Mouse (Mus musculus): ENCODE data around the gene Zbtb46. TPM values are rescaled to one million over a fixed set of nuclear protein-coding genes. Genes with fewer than 3 reads are reported as not detected.

The Zbtb46 gene
- 3.4 and 3.7 TPM in 2 replicates for polyA plus RNA-seq (2021; fragmentation: Nextera tagmentation)
- long read RNA-seq, experiment 1, full-length matches to known transcripts = 33 of 38 reads
- long read RNA-seq, experiment 1, partial matches to known transcripts = 0 of 38 reads
- long read RNA-seq, experiment 1, other reads (novel, unspliced or antisense) = 5 of 38 reads
- long read RNA-seq, experiment 2, full-length matches to known transcripts = 3 of 3 reads
- long read RNA-seq, experiment 2, partial matches to known transcripts = 0 of 3 reads
- long read RNA-seq, experiment 2, other reads (novel, unspliced or antisense) = 0 of 3 reads

GRCm38 (mm10) chr2:181459153-181459672 is at the start of gene Zbtb46:
TSS of gene Zbtb46 (minus strand) at chr2:181459426.

DNA sequence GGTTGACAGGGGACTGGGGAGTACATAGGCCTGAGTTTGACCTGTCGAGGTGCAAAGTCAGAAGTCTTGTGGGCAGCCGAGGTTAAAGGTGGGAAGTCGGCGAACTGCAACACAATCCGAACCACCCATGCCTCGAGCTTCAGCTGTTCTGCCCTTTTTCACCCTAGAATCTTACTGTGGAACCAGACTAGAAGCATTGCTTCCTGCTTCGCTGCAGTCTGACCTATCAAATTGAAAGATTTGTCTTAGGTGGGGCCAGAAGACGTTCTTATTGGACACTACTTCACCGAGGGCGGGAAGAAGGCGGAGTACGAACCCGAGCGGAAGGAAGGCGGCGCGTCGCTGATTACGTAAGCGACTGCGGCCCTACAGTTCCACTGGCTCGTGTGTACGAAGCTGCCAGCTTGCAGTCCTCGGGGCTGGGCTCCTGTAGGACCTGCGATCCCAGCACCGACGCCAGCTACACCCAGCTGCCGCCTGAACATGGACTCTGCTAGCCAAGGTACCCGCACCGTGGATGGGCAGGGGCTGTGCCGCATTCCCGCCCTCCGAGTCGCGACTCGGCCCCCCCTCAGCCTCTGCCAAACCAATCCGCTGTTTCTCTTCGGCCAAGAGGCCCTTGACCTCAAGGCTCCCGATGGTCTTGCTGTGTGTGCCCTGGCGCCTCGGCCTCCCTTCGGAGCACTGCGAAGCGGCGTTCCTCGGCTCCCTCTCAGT is 37.8 kb upstream of the Zbtb46 start, which contains the start of gene Tpd52l2:
Gene Tpd52l2 (plus strand): TSS at position 312 of the 717 bp plus-strand sequence.

GRCm38 (mm10) chr2:181493156-181493927 is 34.1 kb upstream of the Zbtb46 start, which contains the start of gene Abhd16b:
TSS of gene Abhd16b (plus strand) at chr2:181493206.

DNA sequence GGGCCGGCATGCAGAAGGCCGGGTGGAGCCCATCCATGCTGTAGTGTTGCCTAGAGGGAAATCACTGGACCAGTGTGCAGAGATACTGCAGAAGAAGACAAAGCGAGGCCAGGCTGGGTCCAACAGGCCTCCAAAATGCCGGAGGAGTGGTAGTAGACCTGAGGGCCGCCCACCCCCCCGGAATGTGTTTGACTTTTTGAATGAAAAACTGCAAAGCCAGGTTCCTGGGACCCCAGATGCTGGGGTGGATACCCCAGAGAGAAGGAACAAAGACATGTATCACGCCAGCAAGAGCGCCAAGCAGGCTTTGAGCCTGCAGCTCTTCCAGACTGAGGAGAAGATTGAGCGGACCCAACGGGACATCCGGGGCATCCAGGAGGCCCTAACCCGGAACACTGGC is 79.4 kb downstream of the Zbtb46 start, which contains the start of gene Lime1:
Gene Lime1 (plus strand): TSS at position 301 of the 400 bp plus-strand sequence.

DNA sequence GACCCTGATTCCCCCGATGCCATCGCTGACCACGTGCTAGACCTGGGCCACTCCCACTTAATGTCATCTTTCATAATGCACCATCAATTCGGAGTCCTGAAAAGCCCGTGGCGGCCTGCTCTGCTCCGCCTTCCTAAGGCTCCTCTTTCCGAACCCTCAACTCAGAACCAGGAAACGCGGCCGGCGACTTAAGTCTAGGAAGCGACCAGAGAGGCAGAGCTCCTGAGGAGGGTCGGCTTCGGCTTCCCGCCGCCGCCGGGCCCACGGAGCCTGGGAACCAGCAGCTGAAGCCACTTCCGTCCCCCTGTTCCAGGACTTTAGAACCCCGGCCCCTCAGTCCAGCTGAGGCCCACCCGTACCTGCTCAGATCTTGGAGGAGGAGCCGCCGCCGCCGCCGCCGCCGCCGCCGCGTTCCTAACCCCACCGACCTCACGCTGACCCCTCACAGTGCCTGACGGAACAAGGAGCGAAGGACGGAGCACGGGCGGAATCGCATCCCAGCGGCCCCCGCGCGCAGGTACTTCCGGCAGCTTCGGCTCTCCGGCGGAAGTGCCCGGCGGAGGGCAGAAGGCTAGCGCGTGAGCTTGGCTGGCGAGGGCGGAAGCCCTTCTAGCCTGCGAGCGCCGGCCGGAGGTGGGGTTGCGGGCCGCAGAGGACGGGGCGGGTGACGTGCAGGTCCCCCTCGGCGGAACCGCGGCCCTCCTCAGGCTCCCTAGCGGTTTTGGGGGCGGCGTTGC is 94.2 kb downstream of the Zbtb46 start, which contains the start of the genes Zgpat and Arfrp1:
Gene Zgpat (plus strand): TSS at position 69 of the 737 bp plus-strand sequence.
Gene Arfrp1 (minus strand): TSS at position 545 of the 737 bp plus-strand sequence.

Other genes starting within 250 kb of the Zbtb46 start
- 0.08 and 0.12 TPM in 2 replicates for gene Srms, start 246.2 kb downstream of the Zbtb46 start, polyA plus RNA-seq (2021; fragmentation: Nextera tagmentation)
- gene Fndc11, start 239.4 kb downstream of the Zbtb46 start, polyA plus RNA-seq (2021; fragmentation: Nextera tagmentation) = 0.29 and 0.38 TPM in 2 replicates
- 0.16 and 0.29 TPM in 2 replicates for gene Helz2, start 217.4 kb downstream of the Zbtb46 start, polyA plus RNA-seq (2021; fragmentation: Nextera tagmentation)
- 1.7 and 4.5 TPM in 2 replicates for gene Gmeb2, start 171.4 kb downstream of the Zbtb46 start, polyA plus RNA-seq (2021; fragmentation: Nextera tagmentation)
- gene Stmn3, start 144.9 kb downstream of the Zbtb46 start, polyA plus RNA-seq (2021; fragmentation: Nextera tagmentation) = 1,269 and 1,330 TPM in 2 replicates
- gene Rtel1, start 139.7 kb downstream of the Zbtb46 start, polyA plus RNA-seq (2021; fragmentation: Nextera tagmentation) = 2.6 and 3.0 TPM in 2 replicates
- gene Zgpat, start 94.5 kb downstream of the Zbtb46 start, polyA plus RNA-seq (2021; fragmentation: Nextera tagmentation) = 20.7 and 23.8 TPM in 2 replicates
- gene Arfrp1, start 94.0 kb downstream of the Zbtb46 start, polyA plus RNA-seq (2021; fragmentation: Nextera tagmentation) = 52.6 and 74.6 TPM in 2 replicates
- gene Lime1, start 79.3 kb downstream of the Zbtb46 start, polyA plus RNA-seq (2021; fragmentation: Nextera tagmentation) = 3.3 and 5.9 TPM in 2 replicates
- not detected in 2 replicates for gene Abhd16b, start 33.8 kb upstream of the Zbtb46 start, polyA plus RNA-seq (2021; fragmentation: Nextera tagmentation)
- gene Tpd52l2, start 37.7 kb upstream of the Zbtb46 start, polyA plus RNA-seq (2021; fragmentation: Nextera tagmentation) = 95.7 and 115 TPM in 2 replicates
- gene Dnajc5, start 61.1 kb upstream of the Zbtb46 start, polyA plus RNA-seq (2021; fragmentation: Nextera tagmentation) = 117 and 129 TPM in 2 replicates
- 28.6 and 32.5 TPM in 2 replicates for gene Uckl1, start 125.5 kb upstream of the Zbtb46 start, polyA plus RNA-seq (2021; fragmentation: Nextera tagmentation)
- gene Prpf6, start 132.4 kb upstream of the Zbtb46 start, polyA plus RNA-seq (2021; fragmentation: Nextera tagmentation) = 27.5 and 46.4 TPM in 2 replicates
- 8.0 and 18.5 TPM in 2 replicates for gene Zfp512b, start 133.4 kb upstream of the Zbtb46 start, polyA plus RNA-seq (2021; fragmentation: Nextera tagmentation)
- gene Samd10, start 139.8 kb upstream of the Zbtb46 start, polyA plus RNA-seq (2021; fragmentation: Nextera tagmentation) = 19.1 and 21.8 TPM in 2 replicates
- not detected in 2 replicates for gene Gm29797, start 197.6 kb upstream of the Zbtb46 start, polyA plus RNA-seq (2021; fragmentation: Nextera tagmentation)
- 2.4 and 3.0 TPM in 2 replicates for gene Sox18, start 212.2 kb upstream of the Zbtb46 start, polyA plus RNA-seq (2021; fragmentation: Nextera tagmentation)
- 52.7 and 76.3 TPM in 2 replicates for gene Tcea2, start 220.9 kb upstream of the Zbtb46 start, polyA plus RNA-seq (2021; fragmentation: Nextera tagmentation)
- 32.3 and 45.8 TPM in 2 replicates for gene Rgs19, start 234.6 kb upstream of the Zbtb46 start, polyA plus RNA-seq (2021; fragmentation: Nextera tagmentation)
- gene Lkaaear1, start 239.0 kb upstream of the Zbtb46 start, polyA plus RNA-seq (2021; fragmentation: Nextera tagmentation) = not detected in 2 replicates